Mouse (Mus musculus) liver, embryonic 14 days (tissue): ENCODE results near the gene Lce1e. TPM values are rescaled to one million over a fixed set of nuclear protein-coding genes. Genes with fewer than 3 reads are reported as not detected.

Experiments used
- polyA plus RNA-seq: library from polyadenylated mRNA; depleted of rRNA; stranded (reverse); fragments of >200 nt; gene quantifications from 2 replicates; pipeline ENCODE4 v1.2.3, GENCODE M21; 2012; rRNA removed

Lce1e gene
- polyA plus RNA-seq = not detected in 2 replicates

DNA sequence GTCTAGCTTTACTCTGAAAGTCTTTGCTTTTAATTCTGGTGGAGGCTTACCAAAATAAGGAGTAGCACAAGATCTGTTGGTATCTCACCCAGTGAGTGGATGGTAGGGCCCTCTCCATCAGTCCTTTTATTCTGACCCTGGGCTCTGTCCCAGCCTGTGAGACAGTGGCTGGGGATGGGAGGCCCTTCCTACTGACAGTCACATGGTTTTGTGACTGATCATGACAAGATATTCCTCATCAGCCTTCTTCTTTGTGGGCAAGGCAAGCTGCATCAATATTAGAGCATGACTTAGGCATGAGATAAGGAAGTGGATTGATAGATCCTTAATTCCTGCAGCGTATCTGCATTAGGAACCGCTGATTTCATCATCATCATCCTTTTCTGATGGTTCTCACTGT lies at the start of gene Lce1e:
Gene Lce1e (minus strand): TSS at position 101 of the 400 bp plus-strand sequence.

GRCm38 (mm10) chr3:92752238-92752637 lies 43.4 kb upstream of the Lce1e start, which contains the start of gene Lce1g:
Gene Lce1g (minus strand): TSS chr3:92752338.

GRCm38 (mm10) chr3:92738996-92739395 lies 30.1 kb upstream of the Lce1e start, which contains the start of gene Gm38119:
Gene Gm38119 (minus strand): TSS chr3:92739096.

DNA sequence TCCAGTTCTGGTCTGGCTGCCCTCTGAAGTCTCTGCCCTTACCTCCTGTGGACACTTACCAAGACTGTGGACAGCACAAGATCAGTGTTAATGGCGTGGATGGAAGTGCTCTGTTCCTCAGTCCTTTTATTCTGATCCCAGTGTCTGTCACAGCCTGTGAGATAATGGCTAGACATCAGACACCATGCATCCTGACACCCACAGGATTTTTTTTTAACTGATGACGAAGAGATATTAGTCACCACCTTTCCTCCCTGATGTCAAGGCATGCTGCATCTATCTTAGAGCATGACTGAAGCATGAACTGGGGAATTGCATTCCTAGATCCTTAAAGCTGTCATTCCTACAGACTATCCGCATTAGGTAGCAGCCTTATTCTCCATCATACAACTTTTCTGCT lies 11.4 kb upstream of the Lce1e start, which contains the start of gene Lce1f:
Gene Lce1f (minus strand): TSS at position 101 of the 400 bp plus-strand sequence.

GRCm38 (mm10) chr3:92687110-92687509 lies 21.8 kb downstream of the Lce1e start, which contains the start of gene Lce1d:
Gene Lce1d (minus strand): TSS chr3:92687210.

DNA sequence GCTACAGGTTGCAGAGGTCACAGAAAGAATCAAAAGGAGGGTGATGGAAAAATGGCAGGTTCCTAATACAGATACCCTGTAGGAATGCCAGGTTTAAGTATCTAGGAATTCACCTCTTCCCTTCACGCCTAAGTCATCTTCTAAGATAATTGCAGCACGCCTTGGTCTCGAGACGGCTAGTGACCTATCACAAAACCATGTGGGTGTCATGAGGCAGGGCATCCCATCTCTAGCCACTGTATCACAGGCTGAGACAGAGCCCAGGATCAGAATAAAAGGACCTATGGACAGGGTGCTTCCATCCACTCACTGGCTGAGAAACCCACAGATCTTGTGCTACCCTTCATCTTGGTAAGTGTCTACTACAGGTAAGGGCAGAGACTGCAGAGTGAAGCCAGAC lies 29.9 kb downstream of the Lce1e start, which contains the start of gene Lce1c:
Gene Lce1c (plus strand): TSS at position 301 of the 400 bp plus-strand sequence.

DNA sequence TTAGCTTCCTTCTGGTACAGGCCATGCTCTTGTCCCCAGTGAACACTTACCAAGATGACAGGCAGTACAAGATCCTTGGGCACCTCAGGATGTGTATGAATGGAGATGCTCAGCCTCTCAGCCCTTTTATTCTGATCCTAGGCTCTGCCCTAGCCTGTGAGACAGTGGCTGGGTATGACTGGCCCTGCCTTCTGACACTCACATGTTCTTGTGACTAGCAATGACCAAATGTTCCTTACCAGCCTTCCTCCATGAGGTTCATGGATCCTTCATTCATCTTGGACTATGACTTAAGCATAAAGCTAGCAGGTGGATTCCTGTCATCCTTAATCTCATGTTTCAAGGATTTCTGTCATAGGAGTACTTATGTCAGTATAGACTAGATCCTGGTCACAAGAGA lies 38.7 kb downstream of the Lce1e start, which contains the start of gene Lce1a2:
Gene Lce1a2 (minus strand): TSS at position 101 of the 400 bp plus-strand sequence.

Other genes starting within 250 kb of the Lce1e start
- 0.06 TPM in 1 of 2 replicates, not detected in the other for gene Sprr1a, start 223.2 kb downstream of the Lce1e start, polyA plus RNA-seq
- gene Sprr4, start 208.6 kb downstream of the Lce1e start, polyA plus RNA-seq = not detected in 2 replicates
- gene 2310046K23Rik, start 174.6 kb downstream of the Lce1e start, polyA plus RNA-seq = not detected in 2 replicates
- 0.03 TPM in 2 replicates for gene Ivl, start 135.3 kb downstream of the Lce1e start, polyA plus RNA-seq
- 0.03 TPM in 1 of 2 replicates, not detected in the other for gene Smcp, start 120.1 kb downstream of the Lce1e start, polyA plus RNA-seq
- gene 2210017I01Rik, start 101.6 kb downstream of the Lce1e start, polyA plus RNA-seq = not detected in 2 replicates
- not detected in 2 replicates for gene Lce6a, start 87.4 kb downstream of the Lce1e start, polyA plus RNA-seq
- gene Lce1a1, start 60.8 kb downstream of the Lce1e start, polyA plus RNA-seq = not detected in 2 replicates
- gene Lce1b, start 52.1 kb downstream of the Lce1e start, polyA plus RNA-seq = not detected in 2 replicates
- not detected in 2 replicates for gene Lce1a2, start 38.8 kb downstream of the Lce1e start, polyA plus RNA-seq
- gene Lce1c, start 29.8 kb downstream of the Lce1e start, polyA plus RNA-seq = not detected in 2 replicates
- not detected in 2 replicates for gene Lce1d, start 21.9 kb downstream of the Lce1e start, polyA plus RNA-seq
- gene Lce1f, start 11.3 kb upstream of the Lce1e start, polyA plus RNA-seq = not detected in 2 replicates
- not detected in 2 replicates for gene Gm38119, start 30.0 kb upstream of the Lce1e start, polyA plus RNA-seq
- not detected in 2 replicates for gene Lce1g, start 43.3 kb upstream of the Lce1e start, polyA plus RNA-seq
- not detected in 2 replicates for gene Lce1h, start 56.0 kb upstream of the Lce1e start, polyA plus RNA-seq
- not detected in 2 replicates for gene Lce1i, start 69.8 kb upstream of the Lce1e start, polyA plus RNA-seq
- gene Lce1j, start 81.4 kb upstream of the Lce1e start, polyA plus RNA-seq = not detected in 2 replicates
- not detected in 2 replicates for gene Lce1k, start 98.8 kb upstream of the Lce1e start, polyA plus RNA-seq
- gene Kprp, start 118.2 kb upstream of the Lce1e start, polyA plus RNA-seq = not detected in 2 replicates
- gene Lce1l, start 142.2 kb upstream of the Lce1e start, polyA plus RNA-seq = not detected in 2 replicates
- gene 2310050C09Rik, start 161.1 kb upstream of the Lce1e start, polyA plus RNA-seq = not detected in 2 replicates
- gene Lce3a, start 217.2 kb upstream of the Lce1e start, polyA plus RNA-seq = not detected in 2 replicates
- not detected in 2 replicates for gene Lce3b, start 223.9 kb upstream of the Lce1e start, polyA plus RNA-seq
- gene Lce3c, start 235.4 kb upstream of the Lce1e start, polyA plus RNA-seq = not detected in 2 replicates
- gene Lce3d, start 248.3 kb upstream of the Lce1e start, polyA plus RNA-seq = not detected in 2 replicates